Mouse (Mus musculus): ENCODE results near the gene Klre1.

The Klre1 gene

GRCm38 (mm10) chr6:129577605-129578004, at the start of gene Klre1:
Klre1 (plus strand) TSS chr6:129577905.
- no peak for DNase-seq (ENCODE audit: low read depth)

GRCm38 (mm10) chr6:129529605-129530004, 48.1 kb upstream of the Klre1 start:
- no peak for DNase-seq (ENCODE audit: low read depth)

GRCm38 (mm10) chr6:129530261-129530660, 47.4 kb upstream of the Klre1 start:
- DNase-seq (ENCODE audit: low read depth): no peak

GRCm38 (mm10) chr6:129532556-129532941, 45.2 kb upstream of the Klre1 start:
- DNase-seq (ENCODE audit: low read depth): peak; percentile 45

- DNase-seq (ENCODE audit: low read depth): peak; percentile 77
Observed at GRCm38 (mm10) chr6:129532942-129533860, 44.5 kb upstream of the Klre1 start, which contains the start of gene Gabarapl1. Gabarapl1 (plus strand) TSS chr6:129533160.

- DNase-seq (ENCODE audit: low read depth): peak; percentile 50
Observed at GRCm38 (mm10) chr6:129534057-129534456, 43.6 kb upstream of the Klre1 start.

GRCm38 (mm10) chr6:129534627-129535190, 43.0 kb upstream of the Klre1 start:
- DNase-seq (ENCODE audit: low read depth): no peak

- no peak for DNase-seq (ENCODE audit: low read depth)
Observed at GRCm38 (mm10) chr6:129535723-129536122, 42.0 kb upstream of the Klre1 start.

GRCm38 (mm10) chr6:129538555-129538954, 39.1 kb upstream of the Klre1 start:
- DNase-seq (ENCODE audit: low read depth): no peak

- no peak for DNase-seq (ENCODE audit: low read depth)
Observed at GRCm38 (mm10) chr6:129541931-129542330, 35.8 kb upstream of the Klre1 start.

GRCm38 (mm10) chr6:129542540-129542939, 35.2 kb upstream of the Klre1 start:
- DNase-seq (ENCODE audit: low read depth): no peak

- DNase-seq (ENCODE audit: low read depth): peak; percentile 69
Observed at GRCm38 (mm10) chr6:129543709-129544606, 33.7 kb upstream of the Klre1 start.

GRCm38 (mm10) chr6:129547277-129547676, 30.4 kb upstream of the Klre1 start:
- DNase-seq (ENCODE audit: low read depth): no peak

- no peak for DNase-seq (ENCODE audit: low read depth)
Observed at GRCm38 (mm10) chr6:129548009-129548408, 29.7 kb upstream of the Klre1 start.

- no peak for DNase-seq (ENCODE audit: low read depth)
Observed at GRCm38 (mm10) chr6:129557298-129558023, 20.2 kb upstream of the Klre1 start.

GRCm38 (mm10) chr6:129558946-129559640, 18.6 kb upstream of the Klre1 start:
- peak; percentile 76 for DNase-seq (ENCODE audit: low read depth)

- DNase-seq (ENCODE audit: low read depth): no peak
Observed at GRCm38 (mm10) chr6:129559641-129560027, 18.1 kb upstream of the Klre1 start.

GRCm38 (mm10) chr6:129565257-129565656, 12.4 kb upstream of the Klre1 start:
- DNase-seq (ENCODE audit: low read depth): no peak

- DNase-seq (ENCODE audit: low read depth): peak; percentile 42
Observed at GRCm38 (mm10) chr6:129575315-129575714, 2.4 kb upstream of the Klre1 start.

GRCm38 (mm10) chr6:129581274-129581673, 3.6 kb downstream of the Klre1 start:
- DNase-seq (ENCODE audit: low read depth): peak; percentile 54

- DNase-seq (ENCODE audit: low read depth): no peak
Observed at GRCm38 (mm10) chr6:129581896-129582295, 4.2 kb downstream of the Klre1 start.
